Mouse (Mus musculus) liver, embryonic 14.5 days (tissue): ENCODE measurements around the gene Cops7a. TPM values are rescaled to one million over a fixed set of nuclear protein-coding genes. Genes with fewer than 3 reads are reported as not detected.

ENCODE experiments used
- ATAC-seq: fragments of 200-750 bp; cut with Nextera tagmentation; 2 replicates; pipeline ENCODE4 v1.8.0; 2017; ENCODE audit warnings: moderate number of reproducible peaks, mild to moderate bottlenecking, moderate library complexity; ENCODE audit not compliant: insufficient read depth
- DNase-seq, 3 experiments: peaks; one replicate each; pipeline ENCODE4 v3.0.0-alpha.2; 2012 to 2013; ENCODE audit warnings: low read depth in 3 of 3, low spot score in 3 of 3
- H3K27ac ChIP-seq: fragments of 300-500 bp; sonication (generic); 2 replicates; pipeline ENCODE4 v1.5.1; 2014; ENCODE audit warnings: moderate library complexity, mild to moderate bottlenecking, control low read depth, inconsistent platforms
- H3K27me3 ChIP-seq: fragments of 300-500 bp; sonication (generic); 2 replicates; pipeline ENCODE4 v1.6.1; 2014; ENCODE audit warnings: mild to moderate bottlenecking, low read length, moderate library complexity; ENCODE audit not compliant: control insufficient read depth, insufficient read depth
- H3K36me3 ChIP-seq: fragments of 300-500 bp; sonication (generic); replicated peaks from 2 replicates; pipeline ENCODE4 v1.6.1; 2014; ENCODE audit warnings: low read depth; ENCODE audit not compliant: control insufficient read depth, insufficient read depth
- H3K4me1 ChIP-seq, 2 experiments: fragments of 200-500 bp in 1 of 2; fragments of 300-500 bp in 1 of 2; sonication (generic) in 1 of 2; replicated peaks; 2 replicates each; pipeline ENCODE4 v1.6.1; 2012 to 2014; ENCODE audit warnings: antibody characterized with exemption in 1 of 2, inconsistent platforms in 1 of 2, low read length in 1 of 2; ENCODE audit not compliant: control insufficient read depth in 2 of 2, insufficient read depth in 2 of 2
- H3K4me2 ChIP-seq: fragments of 300-500 bp; sonication (generic); 2 replicates; pipeline ENCODE4 v1.6.1; 2014; ENCODE audit warnings: low read depth, mild to moderate bottlenecking, control low read depth, moderate library complexity
- H3K4me3 ChIP-seq, 2 experiments: fragments of 200-500 bp in 1 of 2; fragments of 300-500 bp in 1 of 2; sonication (generic) in 1 of 2; 2 replicates each; pipeline ENCODE4 v1.5.1; 2012 to 2014; ENCODE audit warnings: low read depth in 2 of 2, low read length in 2 of 2, mild to moderate bottlenecking in 2 of 2, control low read depth in 1 of 2, inconsistent platforms in 1 of 2, moderate library complexity in 1 of 2; ENCODE audit not compliant: insufficient read depth in 1 of 2
- H3K9ac ChIP-seq: fragments of 300-500 bp; sonication (generic); replicated peaks from 2 replicates; pipeline ENCODE4 v1.6.1; 2014; ENCODE audit warnings: mild to moderate bottlenecking, control low read depth, moderate library complexity
- H3K9me3 ChIP-seq: fragments of 300-500 bp; sonication (generic); 2 replicates; pipeline ENCODE4 v1.6.1; 2016; ENCODE audit warnings: low read length, mixed read lengths; ENCODE audit not compliant: control insufficient read depth
- CTCF ChIP-seq: IDR thresholded peaks from 2 replicates; pipeline ENCODE4 v1.5.1; 2016; ENCODE audit warnings: antibody characterized with exemption, low read depth, control low read depth
- EP300 ChIP-seq: IDR thresholded peaks from 2 replicates; pipeline ENCODE4 v1.6.1; 2016; ENCODE audit warnings: antibody characterized with exemption, low read depth
- WGBS: fragments of 180-500 bp; shearing (Covaris S2); extraction: QIAGEN DNeasy Blood & Tissue Kit; methylation state at CpG from one replicate; pipeline ENCODE4 v1.1.7; 2014; ENCODE audit not compliant: insufficient replicate concordance; 5-methylcytosine and 5-hydroxymethylcytosine counted together
- polyA plus RNA-seq, 2 experiments: library from polyadenylated mRNA; depleted of rRNA in 1 of 2; stranded (reverse) in 1 of 2; unstranded in 1 of 2; fragments of >200 nt; fragmentation: Nextera tagmentation in 1 of 2; extraction: Ambion mirVana in 1 of 2; gene quantifications; 2 replicates each; pipeline versions ENCODE4 v1.2.1 to v1.2.3; 2012 to 2014

Gene Cops7a
- polyA plus RNA-seq, 2 experiments = 51.5 to 57.8 TPM

DNA sequence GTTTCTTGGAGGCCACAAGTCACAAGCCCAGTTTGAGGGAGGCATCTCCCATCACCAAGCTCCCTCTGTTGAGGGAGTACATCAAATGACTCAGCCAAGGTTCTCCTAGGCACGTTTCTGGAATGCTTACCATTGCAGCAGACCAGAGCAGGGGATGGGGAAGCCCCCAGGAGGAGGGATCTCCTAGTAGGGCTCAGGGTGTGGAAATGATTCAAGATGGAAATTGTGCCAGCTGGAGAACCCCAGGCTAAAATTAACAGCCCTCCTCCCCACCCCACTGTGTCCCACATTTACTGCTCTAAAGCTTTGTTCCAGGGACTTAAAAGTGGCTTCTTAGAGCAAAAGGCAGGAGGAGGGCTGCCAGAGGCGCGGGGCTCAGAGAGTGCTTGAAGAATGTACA lies 39.7 kb upstream of the Cops7a start:
- Histone ChIP-seq H3K4me2 (no peak overlapping the region), H3K27me3 (peaks cover 8% of the 10 kb centered on the region), H3K27ac (no peak overlapping the region), H3K4me1 (peaks cover 6 to 11% of the 10 kb centered on the region in 2 experiments), H3K4me3 (no peak overlapping the region), H3K36me3 (no peaks in the 10 kb centered on the region), H3K9me3 (no peaks in the 10 kb centered on the region), H3K9ac (no peak overlapping the region)
- WGBS = 40% methylated on average over 3 of the region's 3 CpGs
- ATAC-seq (no peak), DNase-seq (no peak)
- TF ChIP-seq EP300 (no peak), CTCF (no peak)

GRCm38 (mm10) chr6:125003706-125004105 lies 38.4 kb upstream of the Cops7a start:
- H3K27me3 ChIP-seq = peaks cover 20% of the 10 kb centered on the region
- no peak overlapping the region for H3K9ac ChIP-seq
- no peaks in the 10 kb centered on the region for H3K36me3 ChIP-seq
- ATAC-seq (no peak), DNase-seq (no peak)
- WGBS = 38% methylated on average over 3 of the region's 3 CpGs
- TF ChIP-seq CTCF = no peak
- H3K27ac ChIP-seq = no peak overlapping the region
- H3K4me3 ChIP-seq = no peak overlapping the region
- no peak overlapping the region for H3K4me2 ChIP-seq
- no peaks in the 10 kb centered on the region for H3K9me3 ChIP-seq
- peaks cover 6 to 8% of the 10 kb centered on the region in 2 experiments for H3K4me1 ChIP-seq

GRCm38 (mm10) chr6:124999546-124999945 lies 34.2 kb upstream of the Cops7a start:
- DNase-seq (no peak), ATAC-seq (no peak)
- TF ChIP-seq EP300 (no peak), CTCF (no peak)
- H3K4me2 ChIP-seq = no peak overlapping the region
- WGBS = 29% methylated on average over 10 of the region's 10 CpGs
- no peak overlapping the region for H3K4me3 ChIP-seq
- peaks cover 0 to 2% of the 10 kb centered on the region in 2 experiments; a peak in 1 of 4 replicates for H3K4me1 ChIP-seq
- no peak overlapping the region for H3K27ac ChIP-seq
- no peaks in the 10 kb centered on the region for H3K9me3 ChIP-seq
- no peaks in the 10 kb centered on the region for H3K36me3 ChIP-seq
- H3K27me3 ChIP-seq = peaks cover 60% of the 10 kb centered on the region
- no peak overlapping the region for H3K9ac ChIP-seq

- whole genome bisulfite sequencing = 43% methylated on average over 14 of the region's 14 CpGs
- no peak overlapping the region for H3K4me3 ChIP-seq
- H3K4me2 ChIP-seq = no peak overlapping the region
- H3K36me3 ChIP-seq = no peaks in the 10 kb centered on the region
- H3K27me3 ChIP-seq = peaks cover 65% of the 10 kb centered on the region
- H3K27ac ChIP-seq = no peak overlapping the region
- H3K9me3 ChIP-seq = no peaks in the 10 kb centered on the region
- TF ChIP-seq CTCF = no peak
- no peak for TF ChIP-seq EP300
- no peak for ATAC-seq
- no peak overlapping the region for H3K9ac ChIP-seq
- DNase-seq = no peak
- H3K4me1 ChIP-seq = peaks cover 0 to 2% of the 10 kb centered on the region in 2 experiments; a peak in 1 of 4 replicates
These were observed 33.8 kb upstream of the Cops7a start for GRCm38 (mm10) chr6:124999091-124999490.

GRCm38 (mm10) chr6:124998066-124998465 lies 32.7 kb upstream of the Cops7a start:
- DNase-seq (no peak), ATAC-seq (no peak)
- WGBS = 6% methylated on average over 8 of the region's 8 CpGs
- Histone ChIP-seq H3K9me3 (no peaks in the 10 kb centered on the region), H3K4me1 (peaks cover 0 to 2% of the 10 kb centered on the region in 2 experiments; a peak in 1 of 4 replicates), H3K9ac (no peak overlapping the region), H3K4me2 (no peak overlapping the region), H3K27me3 (peaks cover 74% of the 10 kb centered on the region), H3K27ac (no peak overlapping the region), H3K36me3 (no peaks in the 10 kb centered on the region), H3K4me3 (no peak overlapping the region)
- no peak for TF ChIP-seq EP300
- TF ChIP-seq CTCF = no peak
